Mouse (Mus musculus) T-helper 17 cell (primary cell): ENCODE measurements at regions not wholly inside any gene's neighbourhood (a gene's known extent, or its start where the extent isn't known, plus 50 kb on each side); places are given as distances from the start of the nearest gene placed in this dataset.

ENCODE experiments used
- in situ Hi-C, 2 experiments: fragments of 300-600 bp; cut with MboI, MseI; formaldehyde crosslinking; loops; 1 replicate in 1 of 2; 2 replicates in 1 of 2; pipeline ENCODE4 v1.15.1; 2025; ENCODE audit warnings: high pct_unique_total_duplicates in 2 of 2

DNA sequence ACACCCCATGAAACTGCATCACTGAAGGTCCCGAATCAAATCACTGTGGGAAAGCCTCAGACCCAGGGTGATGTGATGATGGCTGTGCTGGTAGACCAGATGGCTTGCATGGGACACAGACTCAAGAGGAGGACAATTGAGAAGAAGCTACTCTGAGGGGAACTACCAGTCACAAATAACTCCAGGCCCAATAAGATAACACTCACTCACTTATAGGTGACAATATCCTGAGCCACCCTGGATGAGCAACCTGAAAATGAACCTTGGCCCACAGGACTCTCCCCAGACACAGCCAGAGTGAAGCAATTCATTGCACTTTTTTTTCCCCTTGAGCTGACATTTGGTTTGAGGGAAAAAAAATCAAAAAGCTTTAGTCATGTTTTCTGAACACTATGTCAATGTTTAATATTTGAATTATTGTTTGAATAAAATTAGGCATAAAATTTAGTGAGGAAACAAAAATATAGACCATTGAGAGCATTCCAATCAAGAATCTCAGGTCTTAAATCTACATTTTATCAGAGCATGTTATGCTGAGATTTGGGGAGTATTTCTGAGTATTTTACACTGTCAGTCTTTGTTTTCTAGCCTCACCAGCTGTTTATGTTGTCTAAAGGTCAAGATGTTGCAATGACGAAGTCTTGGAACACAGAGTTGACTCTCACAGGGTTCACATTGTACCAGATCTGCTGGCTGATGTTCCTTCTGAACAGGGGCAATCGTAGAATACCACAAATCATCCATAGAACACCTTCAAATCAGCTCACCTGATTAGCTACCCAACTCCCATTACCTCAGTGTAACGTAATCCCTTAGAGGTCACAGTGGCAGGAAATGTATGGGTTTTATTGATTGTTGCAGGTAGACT, 67.9 kb upstream of the Gm6993 start:
- in situ Hi-C loops, result no loop called here

DNA sequence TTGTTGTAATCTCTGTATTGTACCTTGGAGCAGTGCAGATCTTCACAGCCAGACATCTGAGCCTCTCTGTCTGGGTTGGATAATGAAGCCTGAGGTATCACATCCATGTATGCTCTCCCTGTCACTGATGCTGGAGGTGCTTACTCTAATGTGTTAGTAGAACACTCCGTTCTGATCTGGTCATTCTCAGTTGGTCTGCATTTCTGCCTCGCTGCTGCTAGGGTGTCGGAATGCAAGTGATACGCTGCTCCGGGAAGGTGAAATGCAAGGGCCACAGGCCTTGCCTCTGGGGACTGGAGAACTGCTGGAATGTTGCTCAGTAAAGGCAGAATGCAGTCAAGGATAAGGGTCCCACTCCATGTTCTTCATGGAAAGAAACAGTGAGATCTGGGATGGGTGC, 67.1 kb upstream of the Gm6993 start:
- in situ Hi-C loops, result no loop called here

DNA sequence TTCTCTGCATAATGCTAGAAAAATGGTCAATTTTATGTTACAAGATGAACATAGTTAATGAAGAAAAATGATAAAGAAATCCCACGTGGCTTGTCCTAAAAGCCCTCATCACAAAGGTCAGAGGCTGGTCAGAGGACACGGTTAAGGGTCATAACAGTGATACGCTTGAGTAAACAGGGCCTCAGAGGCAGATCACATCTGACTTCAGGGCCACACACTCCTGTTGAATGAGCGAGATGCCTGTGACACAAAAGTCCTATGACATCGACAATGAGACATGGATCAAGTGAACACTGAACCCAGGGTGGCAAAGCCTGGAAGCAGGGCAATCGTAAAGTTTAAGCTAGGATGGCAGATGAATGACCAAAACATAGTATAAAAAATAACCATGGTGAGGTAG, 61.0 kb upstream of the Gm6993 start:
- in situ Hi-C loops, result no loop called here

DNA sequence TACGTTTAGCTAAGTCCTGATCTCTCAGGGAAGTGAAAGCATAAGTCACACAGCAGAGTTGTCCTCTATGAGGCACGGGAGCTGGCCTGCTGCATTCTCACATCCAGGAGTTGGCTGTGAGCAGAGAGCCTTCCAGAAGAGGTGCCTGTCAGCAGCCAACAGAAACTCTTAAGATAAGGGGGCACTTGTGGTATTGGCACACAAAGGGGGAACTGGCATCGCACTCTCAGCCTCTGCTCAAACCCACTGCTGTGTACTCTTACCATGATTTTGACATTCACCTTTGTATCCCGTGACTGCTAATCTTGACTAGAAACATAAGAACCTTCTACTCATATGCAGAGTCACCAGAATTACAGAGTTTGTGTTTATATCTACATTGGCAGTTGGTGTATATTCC, 56.9 kb upstream of the Gm6993 start:
- in situ Hi-C loops, result no loop called here

DNA sequence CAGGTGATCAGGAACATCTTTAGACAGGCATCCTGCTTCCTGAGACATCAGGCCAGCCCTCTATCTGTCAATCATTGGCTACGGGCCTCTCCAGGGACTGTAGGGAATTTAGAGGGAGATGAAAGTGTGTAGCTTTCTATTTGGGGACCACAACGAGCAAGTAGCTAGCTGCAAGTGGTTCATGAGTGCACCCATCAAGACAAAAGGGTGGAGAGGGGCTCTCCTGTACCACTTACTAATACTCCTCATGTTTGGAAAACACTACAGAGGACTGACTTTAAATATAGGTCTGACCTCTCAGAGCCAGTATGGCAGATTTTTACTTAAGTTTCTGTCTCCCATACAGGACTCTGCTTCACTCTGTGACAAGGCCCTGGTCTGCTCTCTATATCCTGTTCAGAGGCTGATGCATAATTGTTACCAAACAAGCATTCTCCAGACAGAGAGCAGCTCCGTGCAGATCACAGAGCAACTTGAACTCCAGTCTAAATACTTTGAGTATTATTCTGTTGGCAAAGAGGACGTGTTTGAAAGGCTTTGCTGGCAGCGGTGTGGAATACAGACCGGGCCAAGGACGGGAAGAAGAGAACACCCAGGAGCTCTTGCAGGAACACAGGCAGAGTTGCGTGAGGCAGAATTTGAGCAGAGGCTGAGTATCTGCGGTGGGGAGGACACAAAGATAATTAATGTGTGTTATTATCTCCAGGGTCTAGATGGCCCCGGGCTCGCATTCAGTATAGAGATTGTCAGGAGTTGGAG, 56.2 kb upstream of the Gm6993 start:
- in situ Hi-C loops, result no loop called here

DNA sequence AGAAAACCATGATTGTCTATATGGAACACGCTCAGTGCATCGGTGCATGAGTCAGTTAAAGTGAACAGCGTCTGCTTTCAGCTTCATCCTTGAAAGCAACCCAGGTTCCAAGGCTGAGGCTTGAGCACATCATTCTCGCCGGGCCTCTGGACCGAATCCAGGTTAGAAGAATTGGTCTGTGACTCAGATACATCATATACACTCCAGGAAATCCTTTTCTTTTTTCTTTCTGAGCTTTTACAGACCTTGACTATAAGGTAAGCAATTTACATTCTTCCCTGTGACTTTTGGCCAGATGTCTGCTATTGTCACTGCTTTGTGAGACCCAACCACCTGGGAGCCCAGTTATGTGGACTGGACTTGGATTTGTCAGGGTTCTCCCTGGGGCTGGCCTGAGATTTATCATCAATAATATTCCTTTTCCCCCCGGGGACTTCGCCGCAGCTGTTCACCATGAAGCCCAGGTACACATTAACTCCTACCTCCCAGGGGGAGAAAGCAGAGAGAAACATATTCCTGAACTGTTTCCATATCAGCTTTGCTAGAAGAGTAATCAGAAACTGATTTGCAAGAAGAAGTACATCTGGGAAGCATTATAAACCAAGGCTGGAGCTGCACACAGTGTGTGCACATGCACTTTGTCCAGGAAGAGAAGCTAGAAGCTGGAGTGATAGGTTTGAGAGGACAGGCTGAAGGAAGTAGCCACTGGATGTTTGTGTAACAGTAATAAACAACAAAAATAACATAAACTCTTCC, 55.2 kb upstream of the Gm6993 start:
- in situ Hi-C loops, result no loop called here

DNA sequence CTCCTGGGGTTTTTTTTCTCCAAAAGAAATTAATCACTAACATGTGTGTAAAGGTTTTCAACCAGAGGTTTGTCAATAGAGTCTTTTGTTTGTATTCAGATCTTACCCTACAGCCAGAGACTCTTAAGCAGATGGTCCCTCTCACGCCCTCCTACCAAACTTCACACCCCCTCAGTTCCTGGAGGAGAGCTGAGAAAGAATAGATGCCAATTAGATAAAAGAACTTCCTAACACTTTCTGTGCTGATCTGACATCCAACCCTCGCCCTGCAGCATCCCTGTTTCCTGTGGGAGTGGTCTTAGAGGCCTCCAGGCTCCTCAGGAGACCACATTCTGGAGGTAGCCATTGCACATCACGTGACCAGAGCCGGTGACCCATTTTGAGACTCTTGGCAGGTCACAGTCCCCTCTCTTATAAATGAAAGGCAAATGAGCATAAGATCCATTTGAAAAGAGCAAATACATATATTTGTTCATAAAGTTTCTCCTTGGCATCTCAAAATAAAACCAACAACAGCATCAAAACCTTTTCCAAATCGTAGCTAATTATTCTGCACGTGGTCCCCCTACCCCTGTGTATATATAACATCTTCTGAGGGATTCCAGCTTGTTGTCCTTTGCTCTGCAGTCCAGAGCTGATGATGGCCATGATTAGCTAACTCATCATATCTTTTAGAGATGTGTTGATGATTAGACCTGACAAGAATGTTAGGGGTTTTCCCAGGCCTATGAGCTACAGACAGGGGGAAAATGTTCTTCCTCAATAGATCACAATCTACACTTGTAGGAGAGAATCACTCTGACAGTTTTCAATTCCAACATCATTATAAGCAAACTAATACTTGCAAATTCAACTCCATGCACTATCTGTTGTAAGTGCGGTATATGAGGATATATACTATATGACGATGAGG, 54.4 kb upstream of the Gm6993 start:
- in situ Hi-C loops, result no loop called here

DNA sequence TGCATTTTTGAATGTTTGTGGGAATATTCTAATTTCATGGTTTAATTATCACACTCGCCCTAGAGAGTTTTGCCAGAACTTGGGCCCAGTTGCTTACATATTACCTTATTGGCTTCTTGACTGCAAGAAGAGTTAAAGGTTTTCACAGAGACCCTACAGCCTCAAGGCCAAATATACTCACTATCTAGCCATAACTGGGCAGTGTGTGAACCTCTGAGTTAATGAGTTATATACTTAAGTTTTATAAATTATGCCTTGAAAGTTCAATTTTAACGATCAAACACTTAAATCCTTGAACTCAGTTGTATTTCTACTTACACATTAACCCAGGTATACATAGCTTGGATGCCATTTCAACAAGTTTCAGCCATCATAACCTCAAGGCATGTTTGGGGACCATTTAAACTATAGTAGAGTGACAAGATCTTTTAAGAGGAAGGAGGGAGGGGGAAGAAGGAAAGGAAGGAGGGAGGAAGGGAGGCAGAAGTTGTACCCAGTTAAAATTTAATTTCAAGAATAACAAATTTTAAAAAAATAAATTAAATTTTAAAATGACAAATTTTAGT, 52.5 kb upstream of the Gm6993 start:
- in situ Hi-C loops, result no loop called here

DNA sequence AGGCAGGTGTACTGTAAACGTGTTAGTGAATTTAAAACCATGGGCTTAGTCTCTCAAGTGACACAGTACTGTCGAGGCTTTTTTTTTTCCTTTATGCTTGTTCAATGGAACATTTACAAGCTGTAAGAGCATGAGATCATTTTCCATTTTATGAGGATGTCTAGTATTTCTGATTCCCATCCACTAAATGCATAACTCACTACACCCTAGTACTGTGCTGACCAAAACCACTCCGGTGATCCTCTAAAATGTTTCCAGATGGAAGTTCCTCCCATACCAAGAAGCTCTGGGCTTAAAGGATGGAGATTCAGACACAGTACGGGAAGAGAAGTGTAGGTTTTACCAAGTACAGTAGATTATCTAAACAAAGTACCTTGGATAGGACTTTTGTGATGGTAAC, 50.3 kb upstream of the Gm6993 start:
- in situ Hi-C loops, result loop anchor here in 1 of 2 experiments (10.0 kb wide), 1 partner anchor 1375 kb away; no protein-coding TSS in a partner anchor
